27 mouse cellular contexts compared by ENCODE assay signal in genomic region chr10:26178356-26178755, GRCm38 (mm10). TPM values are rescaled to one million over a fixed set of nuclear protein-coding genes. Genes with fewer than 3 reads are reported as not detected.
DNase-seq lines count a peak whose midpoint lies in the region; ATAC-seq and TF ChIP-seq lines count a peak whose summit lies in the region.
"Had no signal": no experiment of that assay in that cellular context is flagged by ENCODE, and none has a peak within 500 bp of the region (broad histone marks: within the 10 kb centered on the region; RNA-seq: fewer than 3 reads in every experiment).

No protein-coding gene starts in this region.

- no peak overlapping the region for H3K27ac ChIP-seq in forebrain, embryonic 14.5 days (ENCODE audit: low read depth, low read length)
- H3K27ac ChIP-seq in forebrain, embryonic 11.5 days (ENCODE audit: low read depth, low read length), result no peak overlapping the region
- no peak overlapping the region for H3K27ac ChIP-seq in midbrain, postnatal 0 days (ENCODE audit: low read depth, low read length)
- no peak overlapping the region for H3K27ac ChIP-seq in midbrain, embryonic 11.5 days (ENCODE audit: low read depth, low read length)
- H3K27ac ChIP-seq: embryonic facial prominence, embryonic 15.5 days; hindbrain, embryonic 10.5 days; liver, embryonic 13.5 days; midbrain, embryonic 13.5 days had no signal

- no peak for ATAC-seq in forebrain, embryonic 14.5 days
- no peak for ATAC-seq in forebrain, embryonic 11.5 days (replicated peaks; ENCODE audit: low FRiP score)
- ATAC-seq in midbrain, postnatal 0 days (ENCODE audit: low FRiP score), result no peak
- no peak for ATAC-seq in midbrain, embryonic 11.5 days (ENCODE audit: low FRiP score)
- ATAC-seq: intestine, postnatal 0 days; midbrain, embryonic 13.5 days; Patski had no signal

- WGBS in forebrain, embryonic 14.5 days, result 70% methylated on average over 3 of the region's 3 CpGs
- 79% methylated on average over 3 of the region's 3 CpGs for WGBS in forebrain, embryonic 11.5 days
- WGBS in midbrain, postnatal 0 days, result 62% methylated on average over 3 of the region's 3 CpGs
- WGBS in midbrain, embryonic 11.5 days, result 82% methylated on average over 3 of the region's 3 CpGs

- H3K4me1 ChIP-seq in forebrain, embryonic 14.5 days (ENCODE audit: control insufficient read depth, insufficient read depth, low read length), result no peaks in the 10 kb centered on the region
- no peaks in the 10 kb centered on the region for H3K4me1 ChIP-seq in forebrain, embryonic 11.5 days (replicated peaks; ENCODE audit: control insufficient read depth, insufficient read depth, low read length)
- no peaks in the 10 kb centered on the region for H3K4me1 ChIP-seq in midbrain, postnatal 0 days (ENCODE audit: insufficient read depth, low read length)
- H3K4me1 ChIP-seq in midbrain, embryonic 11.5 days (ENCODE audit: control insufficient read depth, insufficient read depth, low read length), result no peaks in the 10 kb centered on the region
- H3K4me1 ChIP-seq: embryonic facial prominence, embryonic 15.5 days; hindbrain, embryonic 10.5 days; liver, embryonic 13.5 days; midbrain, embryonic 13.5 days had no signal

- peak; percentile 35 for DNase-seq in forebrain, embryonic 14.5 days (ENCODE audit: low spot score)
- DNase-seq in forebrain, embryonic 11.5 days (ENCODE audit: low spot score), result no peak
- DNase-seq in midbrain, postnatal 0 days (ENCODE audit: low spot score), result peak; percentile 12
- no peak for DNase-seq in midbrain, embryonic 11.5 days (ENCODE audit: low spot score, missing footprints)
- peak; percentile 51 for DNase-seq in brain, embryonic 14.5 days (ENCODE audit: low read depth)
- DNase-seq in layer of hippocampus, adult 9-11 months, result peak; percentile 64
- no peak for DNase-seq in heart, postnatal 14 days
- DNase-seq in left cerebral cortex, postnatal 4 days, result no peak
- DNase-seq: adrenal gland, postnatal 36 days; cerebellum, adult 2 months; kidney, postnatal 25 days; liver, embryonic 13.5 days; lung, adult 2 months; lung, postnatal 14 days; thymus, adult 18-20 months; thymus, postnatal 4 days had no signal

- no peaks in the 10 kb centered on the region for H3K9me3 ChIP-seq in forebrain, embryonic 14.5 days (replicated peaks; ENCODE audit: control insufficient read depth, low read length)
- H3K9me3 ChIP-seq in forebrain, embryonic 11.5 days (ENCODE audit: control insufficient read depth, low read length), result no peaks in the 10 kb centered on the region
- no peaks in the 10 kb centered on the region for H3K9me3 ChIP-seq in midbrain, postnatal 0 days (ENCODE audit: low read length)
- H3K9me3 ChIP-seq in midbrain, embryonic 11.5 days (ENCODE audit: control insufficient read depth, low read length), result no peaks in the 10 kb centered on the region
- H3K9me3 ChIP-seq: embryonic facial prominence, embryonic 15.5 days; hindbrain, embryonic 10.5 days; liver, embryonic 13.5 days; midbrain, embryonic 13.5 days had no signal

- no peak overlapping the region for H3K9ac ChIP-seq in forebrain, embryonic 14.5 days (ENCODE audit: low read length)
- no peak overlapping the region for H3K9ac ChIP-seq in forebrain, embryonic 11.5 days (ENCODE audit: low read length)
- no peak overlapping the region for H3K9ac ChIP-seq in midbrain, postnatal 0 days (replicated peaks; ENCODE audit: low read length, poor library complexity, severe bottlenecking)
- no peak overlapping the region for H3K9ac ChIP-seq in midbrain, embryonic 11.5 days (ENCODE audit: low read length)
- H3K9ac ChIP-seq: embryonic facial prominence, embryonic 15.5 days; liver, embryonic 13.5 days; midbrain, embryonic 13.5 days had no signal

- intact Hi-C loops in heart, postnatal 14 days (cut with DNase I), result no loop called here
- intact Hi-C loops in left cerebral cortex, postnatal 4 days (cut with DNase I), result no loop called here

- H3K27me3 ChIP-seq in forebrain, embryonic 14.5 days (replicated peaks; ENCODE audit: control insufficient read depth, insufficient read depth, low read length), result no peaks in the 10 kb centered on the region
- H3K27me3 ChIP-seq in forebrain, embryonic 11.5 days (ENCODE audit: control insufficient read depth, insufficient read depth, low read length), result no peaks in the 10 kb centered on the region
- H3K27me3 ChIP-seq in midbrain, postnatal 0 days (ENCODE audit: insufficient read depth, low read length), result no peaks in the 10 kb centered on the region
- H3K27me3 ChIP-seq in midbrain, embryonic 11.5 days (ENCODE audit: control insufficient read depth, insufficient read depth, low read length), result no peaks in the 10 kb centered on the region
- H3K27me3 ChIP-seq: embryonic facial prominence, embryonic 15.5 days; liver, embryonic 13.5 days; midbrain, embryonic 13.5 days had no signal

- no peak overlapping the region for H3K4me2 ChIP-seq in forebrain, embryonic 14.5 days (ENCODE audit: low read length)
- no peak overlapping the region for H3K4me2 ChIP-seq in forebrain, embryonic 11.5 days (ENCODE audit: low read depth, low read length, severe bottlenecking)
- no peak overlapping the region for H3K4me2 ChIP-seq in midbrain, postnatal 0 days (ENCODE audit: low read depth, low read length, poor library complexity, severe bottlenecking)
- H3K4me2 ChIP-seq in midbrain, embryonic 11.5 days, result no peak overlapping the region
- H3K4me2 ChIP-seq: embryonic facial prominence, embryonic 15.5 days; heart, embryonic 11.5 days; liver, embryonic 13.5 days; midbrain, embryonic 13.5 days had no signal

- TF ChIP-seq POLR2A in brain, embryonic 14.5 days (IDR thresholded peaks at IDR 0.05; ENCODE audit: borderline replicate concordance, extremely low read depth, insufficient read depth, insufficient read length, poor library complexity, severe bottlenecking), result no peak

- H3K4me3 ChIP-seq in forebrain, embryonic 14.5 days (ENCODE audit: low read depth, low read length), result no peak overlapping the region
- H3K4me3 ChIP-seq in forebrain, embryonic 11.5 days (ENCODE audit: low read depth, low read length), result no peak overlapping the region
- H3K4me3 ChIP-seq in midbrain, postnatal 0 days (ENCODE audit: low read depth, low read length), result no peak overlapping the region
- no peak overlapping the region for H3K4me3 ChIP-seq in midbrain, embryonic 11.5 days (ENCODE audit: low read depth, low read length)
- H3K4me3 ChIP-seq: embryonic facial prominence, embryonic 15.5 days; hindbrain, embryonic 10.5 days; liver, embryonic 13.5 days; midbrain, embryonic 13.5 days had no signal

- TF ChIP-seq CTCF in midbrain, postnatal 0 days (IDR thresholded peaks at IDR 0.05), result no peak
- no peak for TF ChIP-seq CTCF in brain, embryonic 14.5 days (IDR thresholded peaks at IDR 0.05; ENCODE audit: borderline replicate concordance, extremely low read depth, insufficient read depth, insufficient read length)

- H3K36me3 ChIP-seq in forebrain, embryonic 14.5 days (ENCODE audit: control insufficient read depth, insufficient read depth, low read length), result no peaks in the 10 kb centered on the region
- H3K36me3 ChIP-seq in forebrain, embryonic 11.5 days (ENCODE audit: control insufficient read depth, insufficient read depth, low read length), result no peaks in the 10 kb centered on the region
- H3K36me3 ChIP-seq in midbrain, postnatal 0 days (ENCODE audit: insufficient read depth, low read length), result no peaks in the 10 kb centered on the region
- H3K36me3 ChIP-seq in midbrain, embryonic 11.5 days (ENCODE audit: control insufficient read depth, insufficient read depth, low read length), result no peaks in the 10 kb centered on the region
- H3K36me3 ChIP-seq: embryonic facial prominence, embryonic 15.5 days; hindbrain, embryonic 10.5 days; liver, embryonic 13.5 days; midbrain, embryonic 13.5 days had no signal

RNA-seq across cellular contexts. Expression of gene Samd3, which starts 51.2 kb away (rescaled TPM):
- 6.7 and 10.5 TPM in 2 replicates for polyA plus RNA-seq in forebrain, embryonic 14.5 days (2014; fragmentation: Nextera tagmentation; extraction: Ambion mirVana)
- polyA plus RNA-seq in forebrain, embryonic 11.5 days (2014; fragmentation: Nextera tagmentation; extraction: Ambion mirVana), result 22.1 and 22.5 TPM in 2 replicates
- total RNA-seq in midbrain, postnatal 0 days (2014; rRNA removed), result 0.66 and 1.4 TPM in 2 replicates
- 0.23 and 1.1 TPM in 2 replicates for polyA plus RNA-seq in midbrain, postnatal 0 days (2015; fragmentation: Nextera tagmentation; extraction: Ambion mirVana)
- 0.79 and 0.81 TPM in 2 replicates for polyA plus RNA-seq in midbrain, embryonic 11.5 days (2014; fragmentation: Nextera tagmentation; extraction: Ambion mirVana)
- polyA plus RNA-seq in brain, embryonic 14.5 days (2012; rRNA removed), result 4.1 and 5.1 TPM in 2 replicates
- total RNA-seq in heart, postnatal 14 days (2021), result not detected
- 1 to 10 TPM; 1.0 to 1.1 TPM for total RNA-seq in left cerebral cortex, postnatal 4 days (2021)
- total RNA-seq: adrenal gland, postnatal 36 days; common myeloid progenitor, adult 5-6 weeks; ES-E14 had no signal
- polyA plus RNA-seq: heart, embryonic 11.5 days; heart, postnatal 0 days; intestine, postnatal 0 days; kidney, embryonic 14.5 days; liver, embryonic 13.5 days; Patski; small intestine, adult 2 months had no signal

Comparison
In these comparisons a context has a peak if more than half of its experiments do, and no peak if none do; other contexts are left out.
1. DNase-seq: peak in forebrain, embryonic 14.5 days (single experiment), midbrain, postnatal 0 days (single experiment), brain, embryonic 14.5 days (single experiment) and layer of hippocampus, adult 9-11 months (single experiment); none in forebrain, embryonic 11.5 days (single experiment), midbrain, embryonic 11.5 days (single experiment), heart, postnatal 14 days (0 of 2) and left cerebral cortex, postnatal 4 days (single experiment).